Mouse (Mus musculus) lung, embryonic 14.5 days (tissue): ENCODE measurements around the gene Ilkap. TPM values are rescaled to one million over a fixed set of nuclear protein-coding genes. Genes with fewer than 3 reads are reported as not detected.

Experiments
- ATAC-seq: fragments of 200-750 bp; cut with Nextera tagmentation; 2 replicates; pipeline ENCODE4 v1.8.0; 2017; ENCODE audit warnings: mild to moderate bottlenecking, moderate TSS enrichment, moderate library complexity; ENCODE audit not compliant: insufficient read depth
- DNase-seq: peaks from one replicate; pipeline ENCODE4 v3.0.0-alpha.2; 2015
- H3K27ac ChIP-seq: fragments of 300-500 bp; sonication (generic); 2 replicates; pipeline ENCODE4 v1.5.1; 2014; ENCODE audit warnings: low read depth, mild to moderate bottlenecking, moderate library complexity
- H3K27me3 ChIP-seq: fragments of 300-500 bp; sonication (generic); 2 replicates; pipeline ENCODE4 v1.6.1; 2014; ENCODE audit warnings: low read length, control low read depth; ENCODE audit not compliant: insufficient read depth
- H3K36me3 ChIP-seq: fragments of 300-500 bp; sonication (generic); 2 replicates; pipeline ENCODE4 v1.6.1; 2014; ENCODE audit warnings: control low read depth; ENCODE audit not compliant: insufficient read depth
- H3K4me1 ChIP-seq: fragments of 300-500 bp; sonication (generic); 2 replicates; pipeline ENCODE4 v1.6.1; 2014; ENCODE audit warnings: antibody characterized with exemption, control low read depth; ENCODE audit not compliant: insufficient read depth
- H3K4me2 ChIP-seq: fragments of 300-500 bp; sonication (generic); 2 replicates; pipeline ENCODE4 v1.6.1; 2014; ENCODE audit warnings: mild to moderate bottlenecking
- H3K4me3 ChIP-seq: fragments of 300-500 bp; sonication (generic); 2 replicates; pipeline ENCODE4 v1.5.1; 2014; ENCODE audit warnings: low read depth, low read length
- H3K9ac ChIP-seq: fragments of 300-500 bp; sonication (generic); 2 replicates; pipeline ENCODE4 v1.6.1; 2014
- H3K9me3 ChIP-seq: fragments of 300-500 bp; sonication (generic); 2 replicates; pipeline ENCODE4 v1.6.1; 2016; ENCODE audit warnings: low read depth, low read length, control low read depth
- CTCF ChIP-seq: IDR thresholded peaks from 2 replicates; pipeline ENCODE4 v1.5.1; 2016; ENCODE audit warnings: antibody characterized with exemption, low read depth
- WGBS: fragments of 180-500 bp; shearing (Covaris S2); extraction: QIAGEN DNeasy Blood & Tissue Kit; methylation state at CpG from one replicate; pipeline ENCODE4 v1.1.7; 2014; 5-methylcytosine and 5-hydroxymethylcytosine counted together
- polyA plus RNA-seq: library from polyadenylated mRNA; unstranded; fragments of >200 nt; fragmentation: Nextera tagmentation; extraction: Ambion mirVana; gene quantifications from 2 replicates; pipeline ENCODE4 v1.2.1, GENCODE M21; 2014

Gene Ilkap
- polyA plus RNA-seq, 1 experiment from 2014 or later, result 144 TPM

DNA sequence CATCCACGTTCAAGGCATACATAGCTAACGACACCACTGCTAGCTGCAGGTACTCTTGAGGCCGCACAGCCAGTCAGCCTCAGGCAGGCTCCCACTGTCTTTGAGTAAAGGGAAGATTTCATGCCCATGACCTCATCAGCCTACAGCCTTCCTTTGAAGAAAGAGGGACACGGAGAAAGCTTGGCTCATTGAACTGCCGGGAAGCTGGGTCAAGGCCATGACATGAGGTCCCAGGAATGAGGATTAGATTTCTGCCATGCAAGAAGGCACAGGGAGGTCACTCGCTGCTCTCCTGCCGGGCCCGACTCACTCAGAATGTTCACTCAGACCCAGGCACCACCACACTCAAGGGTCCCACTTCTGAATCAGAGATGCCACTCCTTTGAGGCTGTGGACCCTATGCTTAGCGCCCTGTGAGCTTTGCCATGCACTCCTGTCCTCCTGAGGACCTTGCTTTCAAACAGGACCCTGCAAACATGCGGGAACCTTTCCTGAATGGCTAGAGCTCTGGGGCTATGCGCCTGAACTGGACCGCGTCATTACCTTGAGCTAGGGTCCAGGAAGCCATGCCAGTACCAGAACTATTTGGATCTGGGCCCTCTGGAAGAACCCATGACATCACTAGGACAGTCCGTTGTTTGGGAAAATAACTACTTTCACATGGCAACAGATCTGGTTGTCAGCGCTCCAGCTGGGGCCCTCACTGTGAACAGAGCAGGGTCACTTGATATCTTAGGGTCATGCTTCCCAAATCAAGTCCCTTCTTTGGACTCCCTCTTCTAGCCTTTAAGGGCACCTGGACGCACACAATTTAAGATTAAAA lies 33.6 kb downstream of the Ilkap start:
- H3K4me1 ChIP-seq, result no peaks in the 10 kb centered on the region
- H3K27ac ChIP-seq, result no peak overlapping the region
- 0 out of 2 replicates have a peak, but pooled peaks cover 5% of the 10 kb centered on the region for H3K36me3 ChIP-seq
- WGBS, result 89% methylated on average over 16 of the region's 16 CpGs
- DNase-seq (no peak), ATAC-seq (no peak)
- 0 out of 2 replicates have a peak, but pooled peaks cover 5% of the 10 kb centered on the region for H3K27me3 ChIP-seq
- no peak overlapping the region for H3K9ac ChIP-seq
- no peak overlapping the region for H3K4me2 ChIP-seq
- no peak overlapping the region for H3K4me3 ChIP-seq
- no peak for TF ChIP-seq CTCF
- peaks cover 5% of the 10 kb centered on the region; the same call in 1 of the 2 replicates for H3K9me3 ChIP-seq

DNA sequence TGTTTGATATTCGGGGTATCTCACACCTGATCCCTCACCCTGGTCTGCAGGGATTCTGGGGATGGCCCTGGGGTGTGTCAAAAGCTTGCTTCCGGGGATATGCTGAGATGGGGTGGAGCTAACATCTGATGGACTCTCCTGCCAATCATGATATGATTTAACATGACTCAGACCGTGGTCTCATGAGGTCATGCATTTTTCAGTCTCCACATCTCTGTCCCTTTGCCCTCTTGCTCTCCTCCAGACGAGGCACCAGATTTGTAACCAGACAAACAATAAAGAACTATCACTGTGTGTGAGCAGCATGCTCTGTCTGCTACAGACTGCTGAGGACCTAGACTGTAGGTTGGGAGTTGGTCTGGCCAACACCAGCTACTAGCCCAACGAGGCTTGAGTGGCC lies 36.5 kb downstream of the Ilkap start:
- Histone ChIP-seq H3K36me3 (no peaks in the 10 kb centered on the region), H3K4me1 (no peaks in the 10 kb centered on the region), H3K27ac (no peak overlapping the region), H3K27me3 (0 out of 2 replicates have a peak, but pooled peaks cover 5% of the 10 kb centered on the region), H3K9me3 (peaks cover 5% of the 10 kb centered on the region; the same call in 1 of the 2 replicates), H3K4me2 (no peak overlapping the region), H3K4me3 (no peak overlapping the region), H3K9ac (no peak overlapping the region)
- ATAC-seq (no peak), DNase-seq (no peak)
- 64% methylated on average over 5 of the region's 5 CpGs for WGBS
- TF ChIP-seq CTCF, result no peak

DNA sequence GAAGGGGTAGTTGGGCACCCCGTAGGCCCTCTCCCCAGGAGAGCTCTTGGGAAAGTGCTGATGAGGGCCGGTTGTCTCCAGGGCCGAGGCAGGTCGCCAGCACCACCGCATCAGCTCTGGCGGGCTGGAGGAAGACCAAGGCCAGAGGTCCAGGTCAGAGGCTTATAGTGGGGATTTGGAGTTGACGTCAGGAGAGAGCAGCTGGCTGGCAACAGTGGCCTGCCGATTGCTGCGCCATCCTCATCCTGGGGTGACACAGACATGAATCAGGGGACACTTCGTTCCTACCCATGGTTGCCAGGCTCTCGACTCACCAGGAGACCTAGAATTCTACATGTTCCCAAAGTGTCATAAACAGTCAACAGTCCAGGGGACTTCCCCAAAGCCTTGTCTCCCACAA lies 42.5 kb downstream of the Ilkap start:
- 71% methylated on average over 11 of the region's 11 CpGs for WGBS
- no peak for TF ChIP-seq CTCF
- Histone ChIP-seq H3K27ac (no peak overlapping the region), H3K4me2 (no peak overlapping the region), H3K9me3 (no peaks in the 10 kb centered on the region), H3K36me3 (no peaks in the 10 kb centered on the region), H3K4me1 (no peaks in the 10 kb centered on the region), H3K4me3 (no peak overlapping the region), H3K9ac (no peak overlapping the region), H3K27me3 (no peaks in the 10 kb centered on the region)
- ATAC-seq (no peak), DNase-seq (no peak)

DNA sequence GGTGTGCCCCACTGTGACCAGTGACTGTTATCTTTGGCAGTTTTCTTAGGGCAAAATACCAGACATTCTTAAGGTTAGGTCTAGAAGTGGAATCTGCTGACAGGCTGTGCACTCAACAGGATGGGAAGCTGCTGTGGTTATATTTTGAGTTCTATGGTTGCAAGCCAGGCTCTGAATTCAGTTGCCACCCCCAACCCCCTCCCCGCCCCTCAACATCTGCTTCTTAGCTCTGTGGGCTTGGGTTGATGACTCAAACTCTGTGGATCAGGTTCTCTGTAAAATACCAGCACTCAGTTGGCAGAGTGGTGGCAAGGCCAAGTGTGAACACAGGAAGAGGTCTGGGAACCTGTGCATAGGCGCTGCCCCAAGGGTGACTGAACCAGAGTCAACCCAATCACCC lies 46.3 kb downstream of the Ilkap start:
- no peak for ATAC-seq

DNA sequence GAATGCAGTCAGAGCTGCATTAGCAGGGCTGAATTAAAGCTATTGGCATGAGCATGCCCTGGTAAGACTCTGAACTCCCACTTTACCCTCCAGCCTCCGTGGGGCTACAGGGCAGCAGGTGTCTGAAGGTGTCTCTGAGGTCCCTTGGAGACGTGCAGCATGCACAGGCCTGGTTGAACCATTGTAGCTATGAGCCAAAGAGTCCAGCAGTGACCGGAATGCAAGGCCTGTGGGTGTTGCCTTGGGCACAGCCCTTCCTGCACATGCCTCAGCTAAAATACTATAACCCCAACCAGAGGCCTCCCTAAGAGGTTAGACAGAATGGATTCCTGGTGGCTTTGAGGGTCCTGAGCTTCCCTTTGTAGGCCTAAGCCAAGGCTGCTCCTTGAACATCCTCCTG lies 47.4 kb downstream of the Ilkap start:
- no peaks in the 10 kb centered on the region for H3K4me1 ChIP-seq

More for the DNA sequence above, 46.3 kb downstream of the Ilkap start:
- Histone ChIP-seq H3K4me2 (no peak overlapping the region), H3K27me3 (no peaks in the 10 kb centered on the region), H3K4me1 (no peaks in the 10 kb centered on the region), H3K27ac (no peak overlapping the region), H3K9ac (no peak overlapping the region), H3K9me3 (no peaks in the 10 kb centered on the region), H3K36me3 (no peaks in the 10 kb centered on the region), H3K4me3 (no peak overlapping the region)
- WGBS, result 93% methylated on average over 2 of the region's 2 CpGs
- TF ChIP-seq CTCF, result no peak
- DNase-seq, result no peak

DNA sequence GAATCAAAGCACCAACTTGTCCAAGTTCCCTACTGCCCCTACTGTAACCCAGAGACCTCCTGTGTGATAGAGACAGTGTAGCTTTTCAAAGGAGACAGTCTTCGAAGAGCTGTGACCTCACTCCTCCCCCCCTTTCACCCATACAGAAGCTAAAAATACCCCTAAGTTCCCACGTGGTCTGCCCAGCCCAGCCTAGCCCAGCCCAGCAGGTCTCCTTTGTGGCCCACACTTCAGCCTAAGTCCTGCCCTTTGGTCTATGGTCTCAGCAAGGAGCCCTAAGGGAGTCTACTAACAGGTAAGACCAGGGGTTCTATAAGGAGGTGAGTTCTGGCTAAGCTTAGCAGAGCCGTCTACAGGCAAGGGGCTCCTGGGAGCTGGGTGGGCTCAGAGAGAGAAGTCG lies 47.8 kb downstream of the Ilkap start, which contains the start of gene Klhl30:
TSS of gene Klhl30 (plus strand) at position 176 of the 400 bp plus-strand sequence.
- DNase-seq (no peak), ATAC-seq (no peak)
- H3K36me3 ChIP-seq, result no peaks in the 10 kb centered on the region
- no peak within 1 kb of the TSS for H3K27ac ChIP-seq
- H3K4me2 ChIP-seq, result no peak within 1 kb of the TSS
- no peaks in the 10 kb centered on the region for H3K9me3 ChIP-seq
- 35% methylated on average over 4 of the region's 4 CpGs for WGBS
- H3K27me3 ChIP-seq, result peaks cover 10% of the 10 kb centered on the region
- H3K4me3 ChIP-seq, result no peak within 1 kb of the TSS
- no peaks in the 10 kb centered on the region for H3K4me1 ChIP-seq
- H3K9ac ChIP-seq, result no peak within 1 kb of the TSS
- no peak for TF ChIP-seq CTCF

More for the DNA sequence above, 47.4 kb downstream of the Ilkap start:
- H3K4me3 ChIP-seq, result no peak overlapping the region
- TF ChIP-seq CTCF, result no peak
- DNase-seq (no peak), ATAC-seq (no peak)
- WGBS, result 70% methylated on average over 3 of the region's 3 CpGs
- no peak overlapping the region for H3K27ac ChIP-seq
- no peaks in the 10 kb centered on the region for H3K9me3 ChIP-seq
- no peaks in the 10 kb centered on the region for H3K36me3 ChIP-seq
- peaks cover 6% of the 10 kb centered on the region for H3K27me3 ChIP-seq
- no peak overlapping the region for H3K4me2 ChIP-seq
- no peak overlapping the region for H3K9ac ChIP-seq

DNA sequence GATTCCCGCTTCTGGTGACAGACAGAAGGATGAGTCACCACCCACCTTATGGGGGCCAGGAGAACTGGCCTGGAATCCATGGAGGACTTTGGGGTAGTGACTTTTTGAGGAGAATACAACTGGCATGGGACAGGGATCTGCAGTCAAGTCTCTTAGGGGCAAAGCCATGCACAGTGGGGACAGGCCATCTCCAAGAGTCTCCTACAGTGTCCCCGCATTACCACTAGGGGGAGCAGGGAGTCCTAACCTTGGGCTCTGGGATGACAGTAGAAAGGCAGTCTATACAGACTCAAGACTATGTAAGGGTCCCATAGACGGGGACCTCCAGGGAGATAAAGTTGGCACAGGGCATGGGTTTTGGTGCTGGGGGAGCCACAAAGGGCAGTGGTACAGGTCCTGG lies 51.7 kb downstream of the Ilkap start:
- 34% methylated on average over 3 of the region's 3 CpGs for WGBS
- Histone ChIP-seq H3K4me3 (no peak overlapping the region), H3K4me2 (no peak overlapping the region), H3K4me1 (peaks cover 5% of the 10 kb centered on the region; the same call in 1 of the 2 replicates), H3K36me3 (no peaks in the 10 kb centered on the region), H3K9me3 (no peaks in the 10 kb centered on the region), H3K9ac (no peak overlapping the region), H3K27ac (no peak overlapping the region), H3K27me3 (peaks cover 41% of the 10 kb centered on the region)
- DNase-seq, result peak; percentile 86
- TF ChIP-seq CTCF, result peak; percentile 94
- peak; percentile 50; the same call in 1 of the 2 replicates for ATAC-seq
